Mouse (Mus musculus) ovary, adult 10 weeks (tissue): Measurements from ENCODE around the gene Tdpoz1. TPM values are rescaled to one million over a fixed set of nuclear protein-coding genes. Genes with fewer than 3 reads are reported as not detected.

Experiments
- polyA plus RNA-seq: library from polyadenylated mRNA; stranded (reverse); fragments of 350-450 nt; fragmentation: Illumina TruSeq; extraction: RNeasy Lipid Tissue Mini Kit (QIAGEN cat#74804); gene quantifications from one replicate; pipeline ENCODE4 v1.2.3, GENCODE M21; 2014

Tdpoz1 gene
- not detected for polyA plus RNA-seq

DNA sequence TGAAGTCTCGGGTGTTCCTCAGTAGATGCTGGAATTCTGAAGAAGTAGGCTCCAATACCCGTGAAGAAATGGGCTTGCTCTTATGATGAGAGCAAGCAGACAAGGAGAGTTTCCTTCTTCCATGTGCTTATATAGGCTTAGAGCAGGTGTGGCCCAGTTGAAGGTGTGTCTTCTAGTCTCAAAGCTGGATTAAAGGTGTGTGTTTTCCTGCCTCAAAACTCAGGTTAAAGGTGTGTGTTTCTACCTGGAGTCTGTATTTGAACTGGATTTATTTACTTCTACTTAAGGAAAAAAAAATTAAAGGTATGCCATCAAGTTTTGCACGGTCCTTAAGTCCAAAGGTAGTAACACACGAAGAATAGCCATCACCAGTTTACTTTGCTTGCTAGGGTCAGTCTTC lies at the start of gene Tdpoz1:
Gene Tdpoz1 (minus strand): TSS at position 101 of the 400 bp plus-strand sequence.

DNA sequence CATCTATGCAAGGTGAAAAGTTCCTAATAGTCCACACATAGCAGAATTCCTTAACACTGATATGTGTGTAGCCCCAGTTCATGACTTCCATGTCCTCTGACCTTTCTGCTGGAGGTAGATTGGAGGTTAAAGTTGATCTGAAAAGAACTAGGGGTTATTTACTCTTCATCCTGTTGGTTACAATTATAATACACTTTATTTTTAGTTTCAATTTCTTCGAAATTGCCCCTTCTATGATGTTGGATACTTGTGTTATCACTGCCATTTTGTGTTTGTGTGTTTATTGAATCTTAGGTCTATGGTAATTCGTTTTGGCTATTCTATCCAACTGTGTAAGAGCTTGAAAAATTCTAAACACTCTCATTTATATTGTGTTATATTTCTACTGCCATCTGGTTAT lies 16.9 kb upstream of the Tdpoz1 start, which contains the start of gene Gm37596:
Gene Gm37596 (minus strand): TSS at position 101 of the 400 bp plus-strand sequence.

DNA sequence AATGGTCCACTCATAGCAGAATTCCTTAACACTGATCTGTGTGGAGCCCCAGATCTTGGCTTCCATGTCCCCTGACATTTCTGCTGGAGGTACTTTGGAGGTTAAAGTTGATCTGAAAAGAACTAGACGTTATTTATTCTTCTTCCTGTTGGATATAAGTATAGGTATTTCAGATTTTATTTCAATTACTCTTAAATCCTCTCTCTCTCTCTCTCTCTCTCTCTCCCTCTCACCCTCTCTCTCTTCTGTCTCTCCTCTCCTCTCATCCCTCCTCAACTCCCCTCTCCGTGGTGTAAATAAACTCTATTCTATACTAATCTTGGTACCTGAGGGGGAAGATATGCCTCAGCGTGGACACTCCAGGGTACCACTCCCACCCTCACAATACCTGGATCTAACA lies 23.5 kb downstream of the Tdpoz1 start, which contains the start of gene Tdpoz2:
Gene Tdpoz2 (minus strand): TSS at position 101 of the 400 bp plus-strand sequence.

Other genes starting within 250 kb of the Tdpoz1 start
- gene Tchh, start 234.0 kb downstream of the Tdpoz1 start, polyA plus RNA-seq = 0.66 TPM
- not detected for gene Tchhl1, start 207.6 kb downstream of the Tdpoz1 start, polyA plus RNA-seq
- gene S100a11, start 155.8 kb downstream of the Tdpoz1 start, polyA plus RNA-seq = 296 TPM
- 72.1 TPM for gene S100a10, start 121.2 kb downstream of the Tdpoz1 start, polyA plus RNA-seq
- not detected for gene Tdpoz2, start 23.6 kb downstream of the Tdpoz1 start, polyA plus RNA-seq
- not detected for gene Gm37596, start 16.8 kb upstream of the Tdpoz1 start, polyA plus RNA-seq
- not detected for gene Gm5773, start 96.7 kb upstream of the Tdpoz1 start, polyA plus RNA-seq
- gene Tdpoz4, start 120.1 kb upstream of the Tdpoz1 start, polyA plus RNA-seq = not detected
- gene Tdpoz3, start 149.7 kb upstream of the Tdpoz1 start, polyA plus RNA-seq = not detected